14 mouse cellular contexts compared by ENCODE assay signal in the genomic region with DNA sequence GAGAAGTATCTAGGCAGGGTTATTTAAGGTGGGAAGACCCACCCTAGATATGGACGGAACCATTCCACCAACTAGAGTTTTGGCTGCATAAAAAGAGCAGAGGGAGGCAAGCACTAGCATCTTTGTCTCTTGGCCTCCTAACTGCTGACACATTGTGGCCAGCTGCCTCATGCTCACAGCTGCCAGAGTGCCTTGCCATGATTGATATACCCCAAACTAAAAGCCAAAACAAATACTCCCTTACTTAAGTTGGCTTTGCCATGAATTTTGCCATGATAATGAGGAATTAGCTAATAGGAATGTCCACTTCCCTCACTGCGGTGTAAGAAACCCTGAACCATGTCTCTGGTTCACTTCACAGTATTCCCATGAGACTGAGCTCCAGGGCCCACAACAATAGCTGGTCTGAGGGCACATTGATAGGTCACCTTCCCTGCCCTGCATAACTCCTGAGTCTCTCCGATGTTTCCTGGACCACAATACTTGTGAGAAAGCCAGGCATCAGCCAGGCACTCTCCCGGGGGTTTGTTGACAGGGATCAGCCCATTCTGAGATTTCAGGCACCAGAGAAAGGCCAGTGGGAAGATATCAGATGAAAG.
DNase-seq lines count a peak whose midpoint lies in the region; ATAC-seq and TF ChIP-seq lines count a peak whose summit lies in the region.
"Had no signal": no experiment of that assay in that cellular context is flagged by ENCODE, and none has a peak within 500 bp of the region (broad histone marks: within the 10 kb centered on the region; RNA-seq: fewer than 3 reads in every experiment).

No protein-coding gene starts in this region.

- H3K36me3 ChIP-seq in intestine, embryonic 16.5 days (ENCODE audit: control insufficient read depth, insufficient read depth, low read length) = no peaks in the 10 kb centered on the region
- H3K36me3 ChIP-seq: embryonic facial prominence, embryonic 12.5 days; kidney, embryonic 15.5 days had no signal

- TF ChIP-seq CTCF in gastrocnemius, adult 2 months (IDR thresholded peaks at IDR 0.05) = no peak

- no peak for ATAC-seq in intestine, embryonic 16.5 days

- no peak overlapping the region for H3K9ac ChIP-seq in intestine, embryonic 16.5 days (ENCODE audit: low read depth, low read length)
- H3K9ac ChIP-seq: embryonic facial prominence, embryonic 12.5 days; hindbrain, embryonic 14.5 days; kidney, embryonic 15.5 days; liver, embryonic 14.5 days had no signal

- H3K27me3 ChIP-seq in intestine, embryonic 16.5 days (replicated peaks; ENCODE audit: control insufficient read depth, insufficient read depth, low read length) = no peaks in the 10 kb centered on the region
- H3K27me3 ChIP-seq: embryonic facial prominence, embryonic 12.5 days; kidney, embryonic 15.5 days had no signal

- WGBS in intestine, embryonic 16.5 days = 60% methylated on average over 4 of the region's 4 CpGs

- H3K9me3 ChIP-seq in intestine, embryonic 16.5 days (ENCODE audit: control insufficient read depth, low read length) = no peaks in the 10 kb centered on the region
- H3K9me3 ChIP-seq: embryonic facial prominence, embryonic 12.5 days; kidney, embryonic 15.5 days had no signal

- intact Hi-C loops in gastrocnemius, adult 2 months (cut with DNase I) = no loop called here
- intact Hi-C loops in heart, postnatal 14 days (cut with DNase I) = loop anchor here (5.0 kb wide), 1 partner anchor 160 kb away; no protein-coding TSS in a partner anchor

- peak overlapping the region; percentile 32; the same call in 1 of the 2 replicates for H3K27ac ChIP-seq in gastrocnemius, adult 2 months
- no peak overlapping the region for H3K27ac ChIP-seq in intestine, embryonic 16.5 days (ENCODE audit: low read length)
- H3K27ac ChIP-seq: embryonic facial prominence, embryonic 12.5 days; hindbrain, embryonic 14.5 days; kidney, embryonic 15.5 days; liver, embryonic 14.5 days had no signal

- no peak overlapping the region for H3K4me2 ChIP-seq in intestine, embryonic 16.5 days (ENCODE audit: low read depth, low read length)
- H3K4me2 ChIP-seq: embryonic facial prominence, embryonic 12.5 days; hindbrain, embryonic 14.5 days; kidney, embryonic 15.5 days had no signal

- H3K4me3 ChIP-seq in gastrocnemius, adult 2 months = no peak overlapping the region
- no peak overlapping the region for H3K4me3 ChIP-seq in intestine, embryonic 16.5 days (ENCODE audit: low read length)
- H3K4me3 ChIP-seq: embryonic facial prominence, embryonic 12.5 days; kidney, embryonic 15.5 days; megakaryocyte, embryonic 14.5 days had no signal

- DNase-seq in gastrocnemius, adult 2 months = peak; percentile 26
- DNase-seq in gastrocnemius, postnatal 10 days = no peak
- DNase-seq in layer of hippocampus, postnatal 14 days (ENCODE audit: low spot score in 2 of 2) = peak; percentile 24 to 55
- DNase-seq in layer of hippocampus, postnatal 25 days (ENCODE audit: extremely low spot score in 1 of 2, low spot score in 1 of 2) = no peak
- peak; percentile 29 to 53 for DNase-seq in heart, postnatal 14 days
- DNase-seq in lung, postnatal 36 days = peak; percentile 49
- no peak for DNase-seq in thymus, postnatal 10 days (ENCODE audit: low spot score in 2 of 2)
- DNase-seq: cerebellum, postnatal 36 days had no signal

- H3K4me1 ChIP-seq in intestine, embryonic 16.5 days (ENCODE audit: control insufficient read depth, insufficient read depth, low read length) = no peaks in the 10 kb centered on the region
- H3K4me1 ChIP-seq: embryonic facial prominence, embryonic 12.5 days; kidney, embryonic 15.5 days; megakaryocyte, embryonic 14.5 days had no signal

Comparison
In these comparisons a context has a peak if more than half of its experiments do, and no peak if none do; other contexts are left out.
1. DNase-seq: peak in gastrocnemius, adult 2 months (single experiment), layer of hippocampus, postnatal 14 days (2 of 2), heart, postnatal 14 days (2 of 2) and lung, postnatal 36 days (single experiment); none in gastrocnemius, postnatal 10 days (single experiment), layer of hippocampus, postnatal 25 days (0 of 2) and thymus, postnatal 10 days (0 of 2).